Mouse (Mus musculus): ENCODE results near the gene Slc35e3. TPM values are rescaled to one million over a fixed set of nuclear protein-coding genes. Genes with fewer than 3 reads are reported as not detected.

Gene Slc35e3
- polyA plus RNA-seq, 1 experiment from 2014 or later = 31.7 TPM

GRCm38 (mm10) chr10:117757259-117757658, 11.1 kb upstream of the Slc35e3 start:
- Histone ChIP-seq H3K4me3 (no peak overlapping the region), H3K9ac (replicated peaks) (no peak overlapping the region), H3K36me3 (peaks cover 81% of the 10 kb centered on the region), H3K4me1 (no peaks in the 10 kb centered on the region), H3K4me2 (replicated peaks) (no peak overlapping the region), H3K27me3 (no peaks in the 10 kb centered on the region), H3K9me3 (no peaks in the 10 kb centered on the region), H3K27ac (replicated peaks) (no peak overlapping the region)
- WGBS = 98% methylated on average over 1 of the region's 1 CpGs
- no peak for ATAC-seq (replicated peaks)

DNA sequence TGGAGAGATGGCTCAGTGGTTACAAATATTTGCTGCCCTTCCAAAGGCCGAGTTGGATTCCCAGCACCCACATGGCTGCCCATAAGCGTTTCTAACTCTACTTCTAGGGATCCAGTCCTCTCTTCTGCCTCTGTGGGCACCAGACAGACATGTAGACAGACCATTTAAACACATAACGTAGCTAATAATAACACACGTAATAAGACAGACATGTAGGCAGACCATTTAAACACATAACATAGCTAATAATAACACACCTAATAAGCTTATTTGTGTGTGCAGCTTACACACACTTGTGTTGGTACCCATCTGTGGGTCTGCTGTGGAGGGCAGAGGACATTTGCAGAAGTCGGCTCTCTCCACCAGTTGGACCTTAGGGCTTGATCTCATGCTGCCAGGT, 10.6 kb upstream of the Slc35e3 start:
- Histone ChIP-seq H3K9ac (replicated peaks) (no peak overlapping the region), H3K9me3 (no peaks in the 10 kb centered on the region), H3K27ac (replicated peaks) (no peak overlapping the region), H3K27me3 (no peaks in the 10 kb centered on the region), H3K4me1 (no peaks in the 10 kb centered on the region), H3K4me3 (no peak overlapping the region), H3K36me3 (peaks cover 77% of the 10 kb centered on the region), H3K4me2 (replicated peaks) (no peak overlapping the region)
- WGBS = 96% methylated on average over 5 of the region's 5 CpGs
- no peak for ATAC-seq (replicated peaks)

DNA sequence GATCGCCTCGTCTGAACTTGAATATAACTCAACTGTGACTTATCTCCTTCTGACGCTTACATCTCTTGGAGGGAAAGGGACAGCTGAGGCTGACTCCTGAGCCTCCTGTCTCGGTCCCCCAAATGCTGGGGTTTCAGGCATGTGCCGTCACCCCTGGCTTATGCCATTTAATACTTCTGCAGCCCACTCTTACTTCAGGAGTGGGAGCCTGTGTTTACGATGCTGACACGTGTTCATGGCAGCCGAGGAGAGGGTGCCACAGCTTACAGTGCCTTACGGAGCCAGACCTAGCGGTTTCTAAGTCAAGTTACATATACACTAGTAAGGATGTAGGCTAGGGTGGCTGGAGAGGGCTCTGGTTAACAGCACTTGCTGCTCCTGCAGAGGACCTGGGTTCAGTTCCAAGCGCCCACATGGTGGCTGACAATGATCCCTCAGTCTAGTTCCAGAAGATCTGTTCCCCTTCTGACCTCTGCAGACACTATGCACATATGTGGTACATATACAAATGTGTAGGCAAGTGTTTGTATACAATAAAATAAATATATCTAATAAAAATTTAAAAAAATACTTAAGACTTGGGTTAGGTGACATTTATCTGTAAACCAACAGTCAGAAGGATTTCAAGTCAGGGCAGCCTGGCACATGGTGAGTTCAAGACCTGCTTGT, 9.8 kb upstream of the Slc35e3 start:
- no peak overlapping the region for H3K4me3 ChIP-seq
- ATAC-seq (replicated peaks) = no peak
- no peak overlapping the region for H3K27ac ChIP-seq (replicated peaks)
- H3K36me3 ChIP-seq = peaks cover 76% of the 10 kb centered on the region
- no peaks in the 10 kb centered on the region for H3K4me1 ChIP-seq
- no peak overlapping the region for H3K4me2 ChIP-seq (replicated peaks)
- WGBS = 91% methylated on average over 11 of the region's 11 CpGs
- H3K27me3 ChIP-seq = no peaks in the 10 kb centered on the region
- H3K9me3 ChIP-seq = no peaks in the 10 kb centered on the region
- H3K9ac ChIP-seq (replicated peaks) = no peak overlapping the region

DNA sequence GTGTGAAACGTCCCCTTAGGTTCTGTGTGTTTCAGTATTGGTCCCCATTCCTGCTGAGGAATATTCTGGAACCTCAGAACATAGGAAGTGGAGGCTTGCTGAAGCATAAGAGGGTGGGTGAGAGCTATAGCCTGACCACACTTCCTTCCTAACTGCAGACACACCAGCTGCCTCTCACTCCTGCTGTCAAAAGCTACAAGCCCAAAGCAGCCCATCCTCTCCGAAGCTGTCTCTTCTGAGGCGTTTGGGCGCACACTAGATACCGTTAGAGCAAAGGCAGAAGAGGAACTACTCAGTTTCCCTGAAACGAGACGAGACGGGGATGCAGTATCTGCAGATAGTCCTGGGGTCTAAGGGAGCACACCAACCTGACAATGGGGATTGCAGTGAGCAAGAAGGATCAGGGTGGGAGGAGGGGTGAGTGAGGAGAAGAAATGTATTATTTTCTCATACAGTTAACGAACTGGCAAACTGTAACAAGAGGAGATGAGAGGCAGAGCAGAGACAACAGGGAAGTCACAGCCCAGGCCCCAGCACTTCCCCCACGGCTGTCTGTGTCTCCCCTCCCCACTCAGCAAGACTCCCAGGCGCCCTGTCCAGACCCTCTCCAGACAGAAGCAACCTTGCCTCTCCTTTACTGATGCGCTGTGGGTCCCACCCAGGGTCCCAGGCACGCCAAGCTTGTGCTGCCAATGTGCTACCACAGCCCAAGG, 9.1 kb upstream of the Slc35e3 start:
- no peak overlapping the region for H3K9ac ChIP-seq (replicated peaks)
- H3K4me1 ChIP-seq = no peaks in the 10 kb centered on the region
- H3K27ac ChIP-seq (replicated peaks) = no peak overlapping the region
- no peaks in the 10 kb centered on the region for H3K9me3 ChIP-seq
- 88% methylated on average over 13 of the region's 13 CpGs for WGBS
- H3K4me2 ChIP-seq (replicated peaks) = no peak overlapping the region
- ATAC-seq (replicated peaks) = no peak
- H3K36me3 ChIP-seq = peaks cover 73% of the 10 kb centered on the region
- H3K4me3 ChIP-seq = no peak overlapping the region
- H3K27me3 ChIP-seq = no peaks in the 10 kb centered on the region

GRCm38 (mm10) chr10:117754609-117754940, 8.4 kb upstream of the Slc35e3 start:
- Histone ChIP-seq H3K4me3 (no peak overlapping the region), H3K27ac (replicated peaks) (no peak overlapping the region), H3K4me1 (no peaks in the 10 kb centered on the region), H3K4me2 (replicated peaks) (no peak overlapping the region), H3K27me3 (no peaks in the 10 kb centered on the region), H3K9ac (replicated peaks) (no peak overlapping the region), H3K9me3 (no peaks in the 10 kb centered on the region), H3K36me3 (peaks cover 72% of the 10 kb centered on the region)
- no peak for ATAC-seq (replicated peaks)
- WGBS = 96% methylated on average over 7 of the region's 7 CpGs

GRCm38 (mm10) chr10:117753711-117754608, 7.8 kb upstream of the Slc35e3 start:
- no peak overlapping the region for H3K4me3 ChIP-seq
- H3K36me3 ChIP-seq = peaks cover 68% of the 10 kb centered on the region
- no peaks in the 10 kb centered on the region for H3K4me1 ChIP-seq
- no peak overlapping the region for H3K9ac ChIP-seq (replicated peaks)
- no peaks in the 10 kb centered on the region for H3K9me3 ChIP-seq
- no peak overlapping the region for H3K4me2 ChIP-seq (replicated peaks)
- H3K27ac ChIP-seq (replicated peaks) = no peak overlapping the region
- no peaks in the 10 kb centered on the region for H3K27me3 ChIP-seq
- no peak for ATAC-seq (replicated peaks)
- WGBS = 95% methylated on average over 8 of the region's 8 CpGs

DNA sequence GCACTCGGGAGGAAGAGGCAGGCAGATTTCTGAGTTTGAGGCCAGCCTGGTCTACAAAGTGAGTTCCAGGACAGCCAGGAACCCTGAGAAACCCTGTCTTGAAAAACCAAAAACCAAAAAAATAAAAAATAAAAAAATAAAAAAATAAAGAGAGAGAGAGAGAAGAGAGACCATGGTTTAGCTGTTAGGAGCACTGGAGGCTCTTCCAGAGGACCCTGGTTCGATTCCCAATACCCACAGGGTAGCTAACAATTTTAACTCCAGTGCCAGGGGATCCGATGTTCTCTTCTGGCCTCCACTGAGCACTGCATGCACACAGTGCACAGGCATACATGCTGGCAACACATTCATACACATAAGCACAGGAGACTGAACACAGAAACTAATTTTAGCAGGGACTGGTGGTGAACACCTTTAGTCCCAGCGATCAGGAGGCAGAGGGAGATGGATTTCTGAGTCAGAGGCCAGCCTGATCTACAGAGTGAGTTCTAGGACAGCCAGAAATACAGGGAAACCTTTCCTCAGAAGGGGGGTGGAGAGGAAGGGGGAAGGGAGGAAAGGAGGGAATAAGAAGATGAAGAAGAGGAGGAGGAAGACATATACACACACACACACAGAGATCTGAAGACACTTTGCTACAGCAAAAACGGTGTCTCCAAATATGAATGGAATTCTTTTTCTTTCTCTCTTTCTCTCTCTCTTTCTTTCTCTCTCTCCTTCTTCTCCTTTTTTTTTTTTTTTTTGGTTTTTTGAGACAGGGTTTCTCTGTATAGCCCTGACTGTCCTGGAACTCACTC, 6.9 kb upstream of the Slc35e3 start:
- peaks cover 64% of the 10 kb centered on the region for H3K36me3 ChIP-seq

DNA sequence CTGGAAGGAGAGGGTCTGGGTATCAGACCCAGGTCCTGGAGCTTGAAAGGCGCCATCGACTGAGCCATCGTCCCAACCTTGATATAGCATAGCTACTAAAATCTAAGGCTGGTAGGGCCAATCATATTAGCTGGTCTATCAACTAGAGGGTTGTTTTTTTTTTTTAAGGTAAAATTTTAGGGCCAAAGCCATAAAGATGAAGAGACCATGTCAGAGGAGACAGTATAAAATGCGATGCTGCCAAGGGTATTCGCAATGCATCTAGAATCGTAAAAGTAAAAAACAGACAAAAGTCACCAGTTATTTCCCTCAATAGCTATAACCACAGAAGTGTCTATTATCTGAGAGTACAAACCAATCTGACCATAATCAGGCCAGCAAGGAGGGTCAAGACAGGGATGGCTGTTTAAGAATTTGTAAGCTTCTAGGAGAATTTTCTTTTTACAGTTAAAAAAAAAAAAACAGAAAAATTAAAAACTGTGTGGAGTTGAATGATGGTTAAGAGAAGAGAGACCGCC, 6.2 kb upstream of the Slc35e3 start:
- ATAC-seq (replicated peaks) = no peak
- Histone ChIP-seq H3K9me3 (no peaks in the 10 kb centered on the region), H3K36me3 (peaks cover 58% of the 10 kb centered on the region), H3K27ac (replicated peaks) (no peak overlapping the region), H3K9ac (replicated peaks) (no peak overlapping the region), H3K4me2 (replicated peaks) (no peak overlapping the region), H3K27me3 (no peaks in the 10 kb centered on the region), H3K4me1 (no peaks in the 10 kb centered on the region), H3K4me3 (no peak overlapping the region)
- WGBS = 97% methylated on average over 7 of the region's 7 CpGs

More for the DNA sequence above, 6.9 kb upstream of the Slc35e3 start:
- Histone ChIP-seq H3K4me1 (no peaks in the 10 kb centered on the region), H3K4me3 (no peak overlapping the region), H3K9ac (replicated peaks) (no peak overlapping the region), H3K4me2 (replicated peaks) (no peak overlapping the region), H3K27me3 (no peaks in the 10 kb centered on the region), H3K27ac (replicated peaks) (no peak overlapping the region), H3K9me3 (no peaks in the 10 kb centered on the region)
- no peak for ATAC-seq (replicated peaks)
- 93% methylated on average over 5 of the region's 5 CpGs for WGBS

DNA sequence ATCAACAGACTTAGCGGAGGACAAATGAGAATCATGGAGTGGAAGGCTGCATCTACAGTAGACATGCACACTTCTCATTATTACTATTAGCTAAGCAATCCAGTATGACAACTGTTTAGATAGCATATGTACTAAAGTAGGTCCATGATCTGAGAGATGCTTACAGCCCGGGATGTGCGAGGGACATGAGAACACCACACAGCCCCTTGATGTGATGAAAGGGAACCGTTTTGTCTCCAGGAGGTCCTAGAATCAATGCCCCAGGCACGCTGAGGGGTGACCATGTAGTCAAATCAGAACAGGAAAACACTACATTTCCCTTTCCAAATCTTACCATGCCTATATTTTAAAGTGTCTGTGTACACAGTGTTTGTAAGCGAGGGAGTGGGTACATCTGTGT, 5.6 kb upstream of the Slc35e3 start:
- Histone ChIP-seq H3K4me1 (no peaks in the 10 kb centered on the region), H3K4me2 (replicated peaks) (no peak overlapping the region), H3K9me3 (no peaks in the 10 kb centered on the region), H3K36me3 (peaks cover 51% of the 10 kb centered on the region), H3K27ac (replicated peaks) (no peak overlapping the region), H3K4me3 (no peak overlapping the region), H3K27me3 (no peaks in the 10 kb centered on the region), H3K9ac (replicated peaks) (no peak overlapping the region)
- WGBS = 97% methylated on average over 6 of the region's 6 CpGs
- no peak for ATAC-seq (replicated peaks)

- no peak overlapping the region for H3K27ac ChIP-seq (replicated peaks)
- H3K9me3 ChIP-seq = no peaks in the 10 kb centered on the region
- 95% methylated on average over 14 of the region's 14 CpGs for WGBS
- no peaks in the 10 kb centered on the region for H3K27me3 ChIP-seq
- H3K9ac ChIP-seq (replicated peaks) = no peak overlapping the region
- H3K4me2 ChIP-seq (replicated peaks) = no peak overlapping the region
- ATAC-seq (replicated peaks) = no peak
- H3K36me3 ChIP-seq = peaks cover 48% of the 10 kb centered on the region
- no peak overlapping the region for H3K4me3 ChIP-seq
- no peaks in the 10 kb centered on the region; the same call in 1 of the 2 replicates for H3K4me1 ChIP-seq
Observed at GRCm38 (mm10) chr10:117751282-117751610, 5.1 kb upstream of the Slc35e3 start.

- Histone ChIP-seq H3K27ac (replicated peaks) (no peak overlapping the region), H3K9ac (replicated peaks) (no peak overlapping the region), H3K27me3 (no peaks in the 10 kb centered on the region), H3K36me3 (peaks cover 42% of the 10 kb centered on the region), H3K4me2 (replicated peaks) (no peak overlapping the region), H3K4me1 (no peaks in the 10 kb centered on the region; the same call in 1 of the 2 replicates), H3K4me3 (no peak overlapping the region), H3K9me3 (no peaks in the 10 kb centered on the region)
- ATAC-seq (replicated peaks) = no peak
- WGBS = 96% methylated on average over 5 of the region's 5 CpGs
Observed at GRCm38 (mm10) chr10:117750529-117751281, 4.5 kb upstream of the Slc35e3 start.
